Comparison of ENCODE assay signal across 27 mouse cellular contexts in the genomic region with DNA sequence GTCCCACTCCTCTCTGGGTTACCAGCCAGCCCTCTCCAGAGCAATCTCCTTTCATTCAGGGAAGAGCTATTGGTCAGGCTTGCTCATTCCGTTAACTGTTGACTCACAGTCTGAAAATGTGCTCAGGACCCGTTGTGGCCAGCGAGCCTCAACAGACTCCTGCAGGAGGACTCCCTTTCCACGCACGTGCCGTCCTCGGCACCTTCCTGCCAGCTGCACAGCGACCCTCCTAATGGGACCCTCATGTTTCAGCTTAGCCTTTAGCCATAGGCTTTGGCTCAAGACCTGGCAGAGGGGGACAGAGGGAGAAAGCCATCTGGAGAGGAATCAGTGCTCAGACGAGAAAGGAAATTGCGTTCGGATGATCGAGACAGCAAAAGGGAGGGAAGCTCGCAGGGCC. TPM values are rescaled to one million over a fixed set of nuclear protein-coding genes. Genes with fewer than 3 reads are reported as not detected.
DNase-seq lines count a peak whose midpoint lies in the region; ATAC-seq lines count a peak whose summit lies in the region.
"Had no signal": no experiment of that assay in that cellular context is flagged by ENCODE, and none has a peak within 500 bp of the region (broad histone marks: within the 10 kb centered on the region; RNA-seq: fewer than 3 reads in every experiment).

No protein-coding gene starts in this region.

- peaks cover 8% of the 10 kb centered on the region; the same call in 1 of the 2 replicates for H3K4me1 ChIP-seq in embryonic facial prominence, embryonic 14.5 days (ENCODE audit: control insufficient read depth, insufficient read depth, low read length)
- H3K4me1 ChIP-seq in limb, embryonic 15.5 days = peaks cover 31% of the 10 kb centered on the region
- H3K4me1 ChIP-seq: hindbrain, embryonic 12.5 days; liver, embryonic 15.5 days; neural tube, embryonic 12.5 days had no signal

- no peaks in the 10 kb centered on the region for H3K9me3 ChIP-seq in embryonic facial prominence, embryonic 14.5 days (ENCODE audit: control insufficient read depth, low read length)
- no peaks in the 10 kb centered on the region for H3K9me3 ChIP-seq in limb, embryonic 15.5 days
- H3K9me3 ChIP-seq: embryonic facial prominence, embryonic 13.5 days; forebrain, embryonic 12.5 days; hindbrain, embryonic 12.5 days; liver, embryonic 15.5 days; lung, embryonic 15.5 days; midbrain, embryonic 10.5 days; neural tube, embryonic 12.5 days had no signal

- H3K4me3 ChIP-seq in embryonic facial prominence, embryonic 14.5 days (ENCODE audit: low read depth, low read length) = no peak overlapping the region
- no peak overlapping the region for H3K4me3 ChIP-seq in limb, embryonic 15.5 days
- H3K4me3 ChIP-seq: embryonic facial prominence, embryonic 13.5 days; forebrain, embryonic 12.5 days; hindbrain, embryonic 12.5 days; liver, embryonic 15.5 days; lung, embryonic 15.5 days; midbrain, embryonic 10.5 days; neural tube, embryonic 12.5 days had no signal

- H3K27ac ChIP-seq in embryonic facial prominence, embryonic 14.5 days (replicated peaks; ENCODE audit: low read depth, low read length) = no peak overlapping the region; the same call in 1 of the 2 replicates
- H3K27ac ChIP-seq in limb, embryonic 15.5 days = peak overlapping the region; percentile 67
- H3K27ac ChIP-seq: embryonic facial prominence, embryonic 13.5 days; forebrain, embryonic 12.5 days; hindbrain, embryonic 12.5 days; kidney, postnatal 0 days; liver, embryonic 15.5 days; lung, embryonic 15.5 days; midbrain, embryonic 10.5 days; neural tube, embryonic 12.5 days had no signal

- no peak overlapping the region for H3K4me2 ChIP-seq in embryonic facial prominence, embryonic 14.5 days (ENCODE audit: low read depth, low read length)
- H3K4me2 ChIP-seq in limb, embryonic 15.5 days = no peak overlapping the region
- H3K4me2 ChIP-seq: embryonic facial prominence, embryonic 13.5 days; forebrain, embryonic 12.5 days; hindbrain, embryonic 12.5 days; liver, embryonic 15.5 days; lung, embryonic 15.5 days; neural tube, embryonic 12.5 days had no signal

- DNase-seq in 3T3-L1 (ENCODE audit: low read depth, low spot score) = peak; percentile 82
- DNase-seq in Muller cell, postnatal 12 days (ENCODE audit: inconsistent ontology term) = peak; percentile 76
- DNase-seq in embryonic facial prominence, embryonic 14.5 days (ENCODE audit: low spot score) = peak; percentile 10
- DNase-seq in T-cell, adult 2 months (ENCODE audit: low spot score) = no peak
- no peak for DNase-seq in gastrocnemius, postnatal 25 days
- no peak for DNase-seq in urinary bladder, postnatal 4 days (ENCODE audit: low spot score in 2 of 2)
- DNase-seq in ovary, postnatal 36 days (ENCODE audit: low spot score) = no peak
- DNase-seq: adrenal gland, adult 8-10 months; cerebellum, adult 2 months; cerebellum, postnatal 25 days; forebrain, postnatal 0 days; gastrocnemius, postnatal 14 days; kidney, adult 8-10 months; layer of hippocampus, adult 9-11 months; liver; right cerebral cortex, postnatal 4 days had no signal

- no peak overlapping the region for H3K9ac ChIP-seq in embryonic facial prominence, embryonic 14.5 days (ENCODE audit: low read depth, low read length)
- no peak overlapping the region for H3K9ac ChIP-seq in limb, embryonic 15.5 days
- H3K9ac ChIP-seq: embryonic facial prominence, embryonic 13.5 days; forebrain, embryonic 12.5 days; forebrain, postnatal 0 days; hindbrain, embryonic 12.5 days; liver, embryonic 15.5 days; lung, embryonic 15.5 days; neural tube, embryonic 12.5 days had no signal

- H3K27me3 ChIP-seq in embryonic facial prominence, embryonic 14.5 days (replicated peaks; ENCODE audit: control insufficient read depth, insufficient read depth, low read length) = no peaks in the 10 kb centered on the region
- H3K27me3 ChIP-seq in limb, embryonic 15.5 days = no peaks in the 10 kb centered on the region
- H3K27me3 ChIP-seq: embryonic facial prominence, embryonic 13.5 days; forebrain, embryonic 12.5 days; hindbrain, embryonic 12.5 days; liver, embryonic 15.5 days; lung, embryonic 15.5 days; neural tube, embryonic 12.5 days had no signal

- H3K36me3 ChIP-seq in embryonic facial prominence, embryonic 14.5 days (ENCODE audit: control insufficient read depth, insufficient read depth, low read length) = no peaks in the 10 kb centered on the region
- no peaks in the 10 kb centered on the region for H3K36me3 ChIP-seq in limb, embryonic 15.5 days
- H3K36me3 ChIP-seq: embryonic facial prominence, embryonic 13.5 days; forebrain, embryonic 12.5 days; hindbrain, embryonic 12.5 days; liver, embryonic 15.5 days; lung, embryonic 15.5 days; midbrain, embryonic 10.5 days; neural tube, embryonic 12.5 days had no signal

- WGBS in embryonic facial prominence, embryonic 14.5 days = 59% methylated on average over 13 of the region's 13 CpGs
- 41% methylated on average over 13 of the region's 13 CpGs for WGBS in limb, embryonic 15.5 days

- ATAC-seq in embryonic facial prominence, embryonic 14.5 days (ENCODE audit: low read depth) = peak; percentile 41; the same call in 1 of the 2 replicates
- ATAC-seq in limb, embryonic 15.5 days (ENCODE audit: insufficient number of reproducible peaks, low FRiP score, low TSS enrichment, low read depth) = no peak
- ATAC-seq: forebrain, postnatal 0 days; intestine, embryonic 16.5 days; midbrain, embryonic 16.5 days had no signal

RNA-seq across cellular contexts. Expression of a gene that starts 43.3 kb away (rescaled TPM):
- 253 and 258 TPM in 2 replicates for polyA plus RNA-seq in embryonic facial prominence, embryonic 14.5 days (2014; fragmentation: Nextera tagmentation; extraction: Ambion mirVana)
- 259 and 273 TPM in 2 replicates for polyA plus RNA-seq in limb, embryonic 15.5 days (2015; fragmentation: Nextera tagmentation; extraction: Ambion mirVana)
- 10 to 100 TPM; 52.3 to 77.1 TPM for total RNA-seq in gastrocnemius, postnatal 25 days (2021)

Comparison
In these comparisons a context has a peak if more than half of its experiments do, and no peak if none do; other contexts are left out.
1. DNase-seq: peak in 3T3-L1 (single experiment), Muller cell, postnatal 12 days (single experiment) and embryonic facial prominence, embryonic 14.5 days (single experiment); none in T-cell, adult 2 months (single experiment), gastrocnemius, postnatal 25 days (single experiment), urinary bladder, postnatal 4 days (0 of 2) and ovary, postnatal 36 days (single experiment).